Mouse (Mus musculus): ENCODE results near the gene Zscan20. TPM values are rescaled to one million over a fixed set of nuclear protein-coding genes. Genes with fewer than 3 reads are reported as not detected.
"Not testable (repeated sequence)": the region's sequence is repeated elsewhere in the genome, so short reads cannot be mapped to it uniquely, and the experiment has no call there.

Zscan20 gene
- polyA plus RNA-seq, 3 experiments from 2014 or later = 2.9 to 3.9 (median 3.0) TPM

DNA sequence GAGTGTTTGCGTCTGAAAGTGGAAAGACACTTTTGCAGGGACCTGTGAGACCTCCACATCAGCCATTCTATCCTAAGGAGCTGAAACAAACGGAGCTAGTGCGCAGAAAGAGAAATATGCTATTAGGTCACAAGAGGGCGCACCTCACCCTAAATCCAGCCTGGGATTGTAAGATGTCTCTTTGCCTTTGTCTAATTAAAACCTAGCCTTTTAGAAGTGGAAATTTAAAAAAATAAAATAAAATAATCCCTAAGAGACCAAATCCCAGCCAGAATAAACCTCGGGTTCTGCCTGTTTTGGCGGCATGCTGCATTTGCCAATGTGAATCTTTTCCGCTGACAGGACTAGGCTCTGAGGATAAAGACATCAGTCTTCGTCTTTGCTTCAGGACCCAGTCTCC lies 3.4 kb upstream of the Zscan20 start:
- ATAC-seq = no peak

DNA sequence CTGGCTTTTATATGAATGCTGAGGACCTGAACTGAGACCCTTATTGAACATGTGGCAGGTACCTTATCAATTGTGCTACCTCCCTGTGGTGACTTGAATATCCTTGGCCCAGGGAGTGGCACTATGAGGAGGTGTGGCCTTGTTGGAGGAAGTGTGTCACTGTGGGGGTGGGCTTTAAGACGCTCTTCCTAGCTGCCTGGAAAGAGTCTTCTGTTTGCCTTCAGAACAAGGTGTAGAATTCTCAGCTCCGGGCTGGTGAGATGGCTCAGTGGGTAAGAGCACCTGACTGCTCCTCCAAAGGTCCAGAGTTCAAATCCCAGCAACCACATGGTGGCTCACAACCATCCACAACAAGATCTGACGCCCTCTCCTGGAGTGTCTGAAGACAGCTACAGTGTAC lies 1.8 kb upstream of the Zscan20 start:
- ATAC-seq = not testable (repeated sequence)

DNA sequence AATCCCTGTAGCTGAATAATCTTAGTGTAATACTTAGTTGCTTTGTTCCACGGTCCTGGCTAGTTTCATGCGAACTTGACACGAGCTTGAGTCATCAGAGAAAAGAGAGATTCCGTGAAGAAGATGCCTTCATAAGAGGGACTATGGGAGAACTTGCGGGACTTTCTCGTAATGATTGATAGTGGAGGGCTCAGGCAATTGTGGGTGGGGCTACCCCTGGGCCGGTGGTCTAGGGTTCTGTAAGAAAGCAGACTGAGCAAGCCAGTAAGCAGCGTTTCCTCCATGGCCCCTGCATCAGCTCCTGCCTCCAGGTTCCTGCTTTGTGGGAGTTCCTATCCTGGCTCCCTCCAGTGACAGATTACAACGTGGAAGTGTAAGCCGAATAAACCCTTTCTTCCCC lies 808 bp upstream of the Zscan20 start:
- ATAC-seq = no peak

DNA sequence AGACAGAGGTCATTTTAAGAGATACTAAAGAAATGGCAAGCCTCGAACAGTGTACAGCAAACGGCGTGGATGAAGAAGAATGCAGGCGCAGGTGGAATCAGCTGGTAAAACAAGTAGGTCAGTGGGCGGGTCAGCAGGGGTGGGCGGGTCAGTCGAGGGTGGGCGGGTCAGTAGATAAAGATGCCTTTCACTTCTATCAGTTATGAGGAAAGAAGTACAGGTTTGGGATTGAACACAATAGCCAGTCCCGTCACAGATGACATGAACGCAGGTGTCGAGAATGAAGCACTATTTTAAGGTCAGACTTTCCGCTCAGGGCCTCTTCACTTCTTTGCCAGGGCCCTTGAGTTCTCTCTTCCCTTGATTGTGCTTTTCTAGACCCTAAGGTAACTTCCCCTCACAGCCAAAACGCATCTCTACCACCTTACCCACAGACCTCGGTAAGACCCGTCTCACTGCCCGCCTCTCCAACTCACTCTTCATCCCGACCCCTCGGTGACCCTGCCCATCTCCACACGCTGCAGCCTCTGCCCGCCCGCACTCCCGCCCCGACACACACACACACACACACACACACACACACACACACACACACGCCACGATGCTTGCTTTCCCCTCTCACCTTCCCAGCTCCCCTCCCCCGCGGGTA lies 498 bp downstream of the Zscan20 start:
- no peak for ATAC-seq

DNA sequence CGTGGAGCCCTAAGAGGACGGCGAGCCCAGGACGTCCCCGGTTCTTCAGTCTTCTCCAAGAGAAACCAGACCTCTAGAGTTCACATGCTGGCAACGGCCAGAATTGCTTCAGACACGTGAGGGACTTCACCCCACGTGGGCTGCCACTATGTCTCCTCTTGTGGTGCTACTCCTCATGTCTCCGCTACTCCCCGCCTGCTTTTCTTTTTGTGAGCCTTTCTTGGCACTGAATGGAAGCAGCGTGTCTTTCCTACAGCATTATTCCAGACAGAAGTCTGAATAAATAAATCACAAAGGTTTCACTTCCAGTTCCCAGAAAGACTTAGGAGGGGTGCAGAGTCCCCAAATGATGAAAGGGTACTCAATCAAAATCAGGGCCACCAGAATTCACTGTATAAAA lies 2.2 kb downstream of the Zscan20 start:
- ATAC-seq = no peak

DNA sequence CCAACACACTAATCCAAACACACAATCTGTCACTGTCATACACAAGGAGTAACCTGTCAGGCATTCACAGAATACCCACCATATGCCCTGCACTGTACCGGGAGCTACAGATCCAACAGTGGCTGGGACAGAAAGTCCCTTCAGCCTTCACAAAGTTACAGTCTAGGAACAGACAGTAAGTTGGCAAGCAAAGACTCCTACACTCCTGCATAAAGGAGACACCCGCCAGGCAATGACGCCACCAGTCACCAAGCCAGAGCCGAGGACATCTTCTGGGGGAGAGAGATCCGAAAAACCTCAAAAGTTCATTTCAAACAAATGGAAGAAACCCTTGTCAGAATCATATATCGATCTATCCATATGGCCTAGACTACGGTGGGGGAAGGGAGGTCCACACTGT lies 3.3 kb downstream of the Zscan20 start:
- ATAC-seq = no peak

DNA sequence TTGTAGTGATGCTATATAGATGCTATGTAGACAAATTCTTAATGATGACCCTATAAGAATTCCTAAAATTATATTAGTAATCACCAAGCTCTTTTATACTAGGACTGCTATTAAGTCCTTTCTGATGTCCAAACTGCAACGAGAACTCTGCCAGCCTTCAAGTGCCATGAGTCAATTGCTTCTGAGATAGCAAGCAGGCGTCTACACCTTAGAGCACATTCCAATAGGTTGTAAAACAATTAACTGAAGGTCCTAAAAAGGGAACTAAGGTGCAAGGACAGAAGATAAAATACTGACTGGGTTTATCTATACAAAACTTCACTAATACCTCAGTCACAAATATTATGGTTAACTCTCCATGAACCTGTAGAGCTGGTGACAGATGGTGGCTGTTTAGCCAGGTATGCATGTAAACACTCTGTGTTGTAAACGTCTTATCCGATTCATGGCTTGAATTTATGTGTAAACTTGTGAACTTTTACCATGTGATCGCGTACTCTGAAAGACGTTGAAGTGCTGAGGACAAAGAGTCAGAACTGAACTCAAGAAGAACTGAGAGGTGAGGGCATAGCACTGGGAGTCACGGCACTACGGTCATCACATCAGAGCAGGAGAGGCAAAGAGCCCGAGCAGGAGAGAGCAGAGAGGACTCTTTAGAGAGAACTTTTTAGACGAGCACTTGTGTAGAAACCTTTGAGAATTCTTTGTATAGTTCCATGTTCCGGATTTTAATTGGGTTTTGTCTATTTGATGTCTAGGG lies 11.9 kb downstream of the Zscan20 start:
- no peak for ATAC-seq

DNA sequence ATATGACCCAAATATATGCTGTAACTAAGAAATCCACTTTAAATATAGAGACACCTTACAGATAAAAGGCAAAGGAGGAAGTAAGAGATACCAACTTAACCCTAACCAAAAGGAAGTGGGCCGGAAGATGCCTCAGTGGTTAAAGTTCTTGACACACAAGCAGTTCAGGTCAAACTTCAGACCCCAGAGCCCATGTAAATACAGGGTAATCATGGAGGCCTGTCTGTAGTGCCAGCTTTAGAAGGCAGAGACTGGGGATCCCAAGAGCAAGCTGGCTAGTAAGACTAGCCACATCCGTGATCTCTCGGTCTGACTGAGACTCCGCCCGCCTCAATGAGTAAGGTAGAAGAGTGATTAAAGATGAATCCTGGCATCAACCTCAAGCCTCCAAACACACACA lies 15.8 kb downstream of the Zscan20 start:
- ATAC-seq = peak; percentile 81

DNA sequence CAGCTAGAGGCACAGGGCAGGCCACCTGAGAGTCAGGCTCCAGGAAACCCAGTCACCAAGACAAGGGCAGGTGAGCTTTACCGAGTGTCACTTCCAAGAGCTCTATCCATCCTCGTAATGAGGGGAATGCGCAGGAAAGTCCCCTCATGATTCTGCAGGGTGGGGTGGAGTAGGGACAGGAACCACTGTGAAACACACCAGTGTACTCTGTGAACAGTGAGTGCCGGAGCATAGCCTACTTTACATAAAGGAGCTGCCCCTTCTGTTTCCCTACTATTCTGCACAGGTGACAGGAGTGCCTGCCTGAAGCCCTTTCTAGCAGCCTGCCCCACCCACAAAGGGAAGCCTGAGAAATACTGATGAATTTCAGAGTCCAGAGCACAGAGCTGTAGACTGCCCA lies 16.6 kb downstream of the Zscan20 start:
- ATAC-seq = no peak

DNA sequence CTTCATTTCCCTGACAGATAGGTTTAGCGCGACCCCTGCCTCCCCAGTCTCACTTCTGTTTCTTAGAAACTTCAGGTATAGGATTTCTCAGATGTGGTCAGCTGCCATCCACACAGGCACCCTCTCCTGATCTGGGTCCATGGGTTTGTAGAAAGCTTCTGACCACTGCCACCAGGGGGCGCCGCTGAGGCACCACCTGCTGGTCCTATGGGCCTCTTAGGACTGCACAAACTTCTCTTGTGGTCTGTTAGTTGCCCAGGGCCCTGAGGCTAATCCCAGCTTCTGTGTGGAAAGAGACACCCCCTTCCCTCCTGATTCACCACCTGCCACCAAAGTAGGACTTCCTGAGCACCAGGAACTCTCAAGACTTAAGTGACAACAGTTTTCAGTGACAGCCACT lies 30.7 kb downstream of the Zscan20 start:
- ATAC-seq = no peak

DNA sequence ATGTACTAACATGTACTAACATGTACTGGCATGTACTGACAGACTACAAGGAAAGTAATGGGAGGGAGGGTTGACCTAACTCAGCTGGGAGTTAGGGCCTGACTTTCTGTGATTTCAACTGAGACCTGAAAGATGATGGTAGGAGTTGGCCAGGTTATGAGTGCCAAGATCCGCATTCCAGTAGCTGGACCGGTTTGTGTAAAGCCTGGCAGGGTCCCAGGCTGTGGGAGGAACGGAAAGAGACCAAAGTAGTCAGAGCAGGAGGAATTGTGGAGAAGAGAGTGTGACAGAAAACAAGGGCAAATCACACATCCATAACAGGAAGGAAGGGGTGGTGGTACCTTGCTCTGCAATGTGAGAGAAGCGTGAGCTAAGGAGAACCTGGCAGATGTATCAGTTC lies 34.1 kb downstream of the Zscan20 start:
- no peak for ATAC-seq

DNA sequence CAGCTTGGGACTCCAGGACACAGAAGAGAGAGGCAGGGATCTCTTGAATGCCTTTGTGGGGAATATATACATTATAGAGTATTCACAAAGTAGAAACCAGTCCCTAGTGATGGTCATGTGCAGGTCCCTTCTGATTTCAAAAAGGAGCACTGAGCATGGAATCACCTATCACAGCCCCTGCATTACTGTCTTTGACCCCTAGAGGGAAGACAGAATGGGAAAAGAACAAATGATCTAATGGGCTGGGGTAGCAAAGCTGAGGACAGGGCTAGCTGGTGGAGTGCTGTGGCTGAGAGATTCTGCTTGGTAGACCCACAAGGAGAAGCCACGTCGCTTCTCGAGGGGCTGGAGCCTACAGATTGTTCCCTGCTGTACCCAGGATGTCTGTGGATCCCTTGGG lies 49.6 kb downstream of the Zscan20 start:
- ATAC-seq = no peak

DNA sequence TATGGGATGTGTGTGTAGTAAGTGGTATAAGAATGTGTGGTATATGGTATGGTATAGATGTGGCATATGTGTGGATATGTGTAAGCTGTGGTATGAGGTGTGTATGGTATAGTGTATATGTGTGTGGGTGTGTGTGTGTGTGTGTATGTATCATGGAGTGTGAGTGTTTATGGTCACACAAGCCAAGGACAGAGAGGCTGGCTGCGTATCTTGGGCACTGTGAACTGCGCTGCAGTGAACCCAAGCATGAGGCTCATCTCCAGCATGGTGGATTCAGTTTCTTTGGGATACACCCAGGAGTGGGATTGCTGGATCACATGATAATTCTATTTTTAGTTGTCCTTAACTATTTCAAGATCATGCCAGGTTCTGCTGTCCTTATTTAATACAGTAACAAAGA lies 55.7 kb downstream of the Zscan20 start:
- no peak for ATAC-seq

DNA sequence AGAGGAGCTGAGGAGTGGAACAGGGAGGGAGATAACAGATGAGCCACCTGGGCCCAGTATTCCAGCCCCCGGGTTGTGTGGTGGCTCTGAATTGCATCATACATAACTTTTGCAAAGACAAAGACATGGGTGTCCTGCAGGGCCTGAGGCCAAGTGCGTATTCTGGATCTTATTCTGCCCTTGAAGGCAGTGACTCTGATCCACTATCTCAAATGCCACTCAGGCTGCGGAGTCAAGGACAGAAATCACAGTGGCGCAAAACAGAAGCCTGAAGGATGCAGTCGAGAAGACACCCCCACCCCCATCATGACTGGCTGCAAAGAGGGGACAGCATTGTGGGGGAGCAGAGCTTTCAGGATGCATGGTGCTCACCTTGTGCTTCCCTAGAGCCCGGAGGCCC lies 59.1 kb downstream of the Zscan20 start:
- no peak for ATAC-seq

DNA sequence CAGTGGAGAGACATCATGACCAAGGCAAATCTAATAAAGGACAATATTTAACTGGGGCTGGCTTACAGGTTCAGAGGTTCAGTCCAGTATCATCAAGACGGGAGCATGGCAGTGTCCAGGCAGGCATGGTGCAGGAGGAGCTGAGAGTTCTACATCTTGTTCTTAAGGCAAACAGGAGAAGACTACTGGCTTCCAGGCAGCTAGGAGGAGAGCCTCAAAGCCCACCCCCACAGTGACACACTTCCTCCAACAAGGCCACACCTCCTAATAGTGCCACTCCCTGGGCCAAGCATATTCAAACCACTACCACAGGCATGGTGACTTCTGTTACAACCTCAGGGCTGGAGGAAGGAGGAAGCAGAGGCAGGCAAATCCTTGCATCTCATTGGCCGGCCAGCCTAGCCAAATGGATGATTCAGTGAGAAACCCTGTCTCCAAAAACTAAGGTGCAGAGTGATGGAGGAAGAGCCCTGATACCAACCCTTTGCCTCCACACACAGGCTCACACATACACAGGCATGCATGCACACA lies 65.9 kb downstream of the Zscan20 start:
- not testable (repeated sequence) for ATAC-seq

DNA sequence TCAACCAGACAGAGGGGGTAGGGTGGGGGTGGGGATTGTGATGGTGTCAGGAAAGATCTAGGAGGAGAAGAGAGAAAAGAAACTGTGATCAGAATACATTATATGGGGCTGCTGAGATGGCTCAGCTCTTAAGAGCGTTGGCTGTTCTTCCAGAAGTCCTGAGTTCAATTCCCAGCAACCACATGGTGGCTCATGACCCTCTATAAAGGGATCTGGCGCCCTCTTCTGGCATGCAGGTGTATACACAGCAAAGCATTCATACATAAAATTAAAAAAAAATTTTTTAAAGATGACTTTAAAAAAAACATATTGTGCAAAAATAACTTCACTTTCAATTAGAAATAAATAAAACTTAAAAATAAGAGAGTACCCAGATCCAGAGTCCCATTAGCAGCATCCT lies 66.5 kb downstream of the Zscan20 start:
- ATAC-seq = no peak

Other genes with a start within 250 kb of the Zscan20 start
- under 1 TPM; 0.31 to 0.92 (median 0.38) TPM for gene Tlr12, start 8.5 kb upstream of the Zscan20 start, polyA plus RNA-seq (2017; shearing (Covaris generic))
- gene Phc2, start 44.6 kb upstream of the Zscan20 start, polyA plus RNA-seq (2017; shearing (Covaris generic)) = 10 to 100 TPM in 2 of 3 experiments, 1 to 10 TPM in 1; 9.9 to 16.1 (median 15.0) TPM
- gene A3galt2, start 145.3 kb upstream of the Zscan20 start, polyA plus RNA-seq (2017; shearing (Covaris generic)) = under 1 TPM in 2 of 3 experiments, not detected in 1; 0.16 to 0.38 TPM
- gene Zfp362, start 195.9 kb upstream of the Zscan20 start, polyA plus RNA-seq (2017; shearing (Covaris generic)) = 10 to 100 TPM in 1 of 3 experiments, 1 to 10 TPM in 2; 6.0 to 10.3 (median 8.4) TPM

Data from inflammation-experienced regulatory T-cells, adult 6 months (primary cell).